8 mouse cellular contexts compared by ENCODE assay signal in genomic region chr11:75194121-75194849, GRCm38 (mm10). TPM values are rescaled to one million over a fixed set of nuclear protein-coding genes. Genes with fewer than 3 reads are reported as not detected.
DNase-seq lines count a peak whose midpoint lies in the region; ATAC-seq and TF ChIP-seq lines count a peak whose summit lies in the region.

No protein-coding gene starts in this region.

- no peak for TF ChIP-seq CTCF in testis, adult 2 months (IDR thresholded peaks at IDR 0.05; ENCODE audit: control insufficient read depth, insufficient read depth, insufficient replicate concordance, low read depth, low read length)
- no peak for TF ChIP-seq CTCF in thymus, adult 2 months (IDR thresholded peaks at IDR 0.05; ENCODE audit: borderline replicate concordance, control insufficient read depth, extremely low read depth, insufficient read depth, low read length, poor library complexity)

- peak overlapping the region; percentile 84 for H3K4me3 ChIP-seq in testis, adult 2 months (ENCODE audit: control insufficient read depth, low read depth, low read length)
- H3K4me3 ChIP-seq in hindbrain, embryonic 11.5 days (ENCODE audit: low read depth, low read length): peak overlapping the region; percentile 41
- H3K4me3 ChIP-seq in liver, embryonic 15.5 days (replicated peaks): peak overlapping the region; percentile 57
- H3K4me3 ChIP-seq in thymus, adult 2 months (ENCODE audit: control insufficient read depth, insufficient read depth, low read length): peak overlapping the region; percentile 63

- TF ChIP-seq POLR2A in testis, adult 2 months (IDR thresholded peaks at IDR 0.05; ENCODE audit: control insufficient read depth, low read depth, low read length): 0 out of 2 replicates have a peak, but pooled peaks have one; percentile 10
- no peak for TF ChIP-seq POLR2A in thymus, adult 2 months (IDR thresholded peaks at IDR 0.05; ENCODE audit: control insufficient read depth, extremely low read depth, insufficient read depth, low read length, poor library complexity)

- peak overlapping the region; percentile 51 for H3K9ac ChIP-seq in hindbrain, embryonic 11.5 days (ENCODE audit: low read depth, low read length)
- no peak overlapping the region for H3K9ac ChIP-seq in liver, embryonic 15.5 days

- H3K27me3 ChIP-seq in testis, adult 2 months (ENCODE audit: control insufficient read depth, insufficient read depth, low read length): no peaks in the 10 kb centered on the region
- H3K27me3 ChIP-seq in hindbrain, embryonic 11.5 days (ENCODE audit: control insufficient read depth, insufficient read depth, low read length): peaks cover 58% of the 10 kb centered on the region
- peaks cover 86% of the 10 kb centered on the region for H3K27me3 ChIP-seq in liver, embryonic 15.5 days
- no peaks in the 10 kb centered on the region for H3K27me3 ChIP-seq in thymus, adult 2 months (ENCODE audit: control insufficient read depth, insufficient read depth, low read length)

- peak overlapping the region; percentile 73 for H3K4me2 ChIP-seq in hindbrain, embryonic 11.5 days (replicated peaks; ENCODE audit: low read depth, low read length)
- H3K4me2 ChIP-seq in liver, embryonic 15.5 days: peak overlapping the region; percentile 78

- peak overlapping the region; percentile 59 for H3K27ac ChIP-seq in testis, adult 2 months (ENCODE audit: control insufficient read depth, insufficient read depth, low read depth, low read length)
- H3K27ac ChIP-seq in hindbrain, embryonic 11.5 days (ENCODE audit: low read depth, low read length): no peak overlapping the region
- H3K27ac ChIP-seq in liver, embryonic 15.5 days (replicated peaks): no peak overlapping the region
- no peak overlapping the region for H3K27ac ChIP-seq in thymus, adult 2 months (ENCODE audit: control insufficient read depth, insufficient read depth, low read length)

- no peak for ATAC-seq in hindbrain, embryonic 11.5 days (ENCODE audit: low FRiP score)
- ATAC-seq in liver, embryonic 15.5 days (ENCODE audit: insufficient read depth): no peak

- no peaks in the 10 kb centered on the region for H3K9me3 ChIP-seq in hindbrain, embryonic 11.5 days (ENCODE audit: control insufficient read depth, low read length)
- H3K9me3 ChIP-seq in liver, embryonic 15.5 days (replicated peaks): no peaks in the 10 kb centered on the region

- peak; percentile 46 to 50 for DNase-seq in adrenal gland, adult 18-20 months (ENCODE audit: low spot score in 2 of 2)
- DNase-seq in adrenal gland, adult 8-10 months: no peak
- no peak for DNase-seq in testis, postnatal 14 days (ENCODE audit: low spot score)
- peak; percentile 62 for DNase-seq in hindbrain, embryonic 11.5 days (ENCODE audit: low spot score)
- peak; percentile 54 for DNase-seq in thymus, adult 2 months
- no peak for DNase-seq in gastrocnemius, postnatal 14 days

- no peaks in the 10 kb centered on the region for H3K36me3 ChIP-seq in testis, adult 2 months (ENCODE audit: control insufficient read depth, insufficient read depth, low read length)
- H3K36me3 ChIP-seq in hindbrain, embryonic 11.5 days (ENCODE audit: control insufficient read depth, insufficient read depth, low read length): no peaks in the 10 kb centered on the region
- H3K36me3 ChIP-seq in liver, embryonic 15.5 days (replicated peaks): no peaks in the 10 kb centered on the region
- no peaks in the 10 kb centered on the region for H3K36me3 ChIP-seq in thymus, adult 2 months (ENCODE audit: control insufficient read depth, insufficient read depth, low read length)

- peaks cover 15% of the 10 kb centered on the region for H3K4me1 ChIP-seq in testis, adult 2 months (ENCODE audit: control insufficient read depth, insufficient read depth, low read length)
- peaks cover 9% of the 10 kb centered on the region for H3K4me1 ChIP-seq in hindbrain, embryonic 11.5 days (replicated peaks; ENCODE audit: control insufficient read depth, insufficient read depth, low read length)
- H3K4me1 ChIP-seq in liver, embryonic 15.5 days (replicated peaks): peaks cover 56% of the 10 kb centered on the region
- H3K4me1 ChIP-seq in thymus, adult 2 months (replicated peaks; ENCODE audit: control insufficient read depth, insufficient read depth, low read length): peaks cover 35% of the 10 kb centered on the region

- WGBS in hindbrain, embryonic 11.5 days: under 1% methylated on average over 50 of the region's 52 CpGs
- WGBS in liver, embryonic 15.5 days (ENCODE audit: insufficient replicate concordance): 1% methylated on average over 52 of the region's 52 CpGs
- 2% methylated on average over 52 of the region's 52 CpGs for WGBS in thymus, adult 2 months

- intact Hi-C loops in gastrocnemius, postnatal 14 days (cut with DNase I; ENCODE audit: low total_unique reads): loop anchor here (5.0 kb wide), 2 partner anchors 38 to 98 kb away; no protein-coding TSS in a partner anchor

RNA-seq across cellular contexts. Expression of gene Rtn4rl1, which starts 0.7 kb away (rescaled TPM):
- 10 to 100 TPM; 27.7 to 33.2 TPM for total RNA-seq in adrenal gland, adult 18-20 months (2021)
- total RNA-seq in adrenal gland, adult 8-10 months (2022): 10 to 100 TPM; 39.9 to 74.9 (median 58.7) TPM
- 3.1 and 3.3 TPM in 2 replicates for polyA plus RNA-seq in testis, adult 2 months (2012; rRNA removed)
- 2.4 and 2.8 TPM in 2 replicates for polyA plus RNA-seq in hindbrain, embryonic 11.5 days (2014; fragmentation: Nextera tagmentation; extraction: Ambion mirVana)
- 0.74 and 0.88 TPM in 2 replicates for polyA plus RNA-seq in liver, embryonic 15.5 days (2015; fragmentation: Nextera tagmentation; extraction: Ambion mirVana)
- 15.3 and 15.5 TPM in 2 replicates for polyA plus RNA-seq in thymus, adult 2 months (2012; rRNA removed)
- total RNA-seq in gastrocnemius, postnatal 14 days (2021): 1 to 10 TPM; 2.1 to 3.0 TPM

RNA-seq across cellular contexts. Expression of gene Dph1, which starts 3.2 kb away (rescaled TPM):
- total RNA-seq in adrenal gland, adult 18-20 months (2021): 10 to 100 TPM; 23.4 to 34.5 TPM
- 10 to 100 TPM; 32.3 to 46.1 (median 44.7) TPM for total RNA-seq in adrenal gland, adult 8-10 months (2022)
- 12.8 and 16.6 TPM in 2 replicates for polyA plus RNA-seq in testis, adult 2 months (2012; rRNA removed)
- polyA plus RNA-seq in hindbrain, embryonic 11.5 days (2014; fragmentation: Nextera tagmentation; extraction: Ambion mirVana): 14.1 and 18.8 TPM in 2 replicates
- polyA plus RNA-seq in liver, embryonic 15.5 days (2015; fragmentation: Nextera tagmentation; extraction: Ambion mirVana): 10.9 and 11.6 TPM in 2 replicates
- polyA plus RNA-seq in thymus, adult 2 months (2012; rRNA removed): 28.3 and 33.8 TPM in 2 replicates
- total RNA-seq in gastrocnemius, postnatal 14 days (2021): 1 to 10 TPM; 6.6 to 6.9 TPM

RNA-seq across cellular contexts. Expression of gene Ovca2, which starts 15.7 kb away (rescaled TPM):
- 10 to 100 TPM; 15.9 to 19.8 TPM for total RNA-seq in adrenal gland, adult 18-20 months (2021)
- 10 to 100 TPM; 22.3 to 28.9 (median 25.9) TPM for total RNA-seq in adrenal gland, adult 8-10 months (2022)
- 9.1 and 10.2 TPM in 2 replicates for polyA plus RNA-seq in testis, adult 2 months (2012; rRNA removed)
- polyA plus RNA-seq in hindbrain, embryonic 11.5 days (2014; fragmentation: Nextera tagmentation; extraction: Ambion mirVana): 28.0 and 31.0 TPM in 2 replicates
- polyA plus RNA-seq in liver, embryonic 15.5 days (2015; fragmentation: Nextera tagmentation; extraction: Ambion mirVana): 9.2 and 10.2 TPM in 2 replicates
- polyA plus RNA-seq in thymus, adult 2 months (2012; rRNA removed): 37.6 and 48.9 TPM in 2 replicates
- total RNA-seq in gastrocnemius, postnatal 14 days (2021): 1 to 10 TPM; 3.6 to 4.1 TPM

RNA-seq across cellular contexts. Expression of gene Hic1, which starts 25.0 kb away (rescaled TPM):
- total RNA-seq in adrenal gland, adult 18-20 months (2021): 10 to 100 TPM in 1 of 2 experiments, 1 to 10 TPM in 1; 5.4 to 13.1 TPM
- total RNA-seq in adrenal gland, adult 8-10 months (2022): 10 to 100 TPM in 2 of 4 experiments, 1 to 10 TPM in 2; 7.7 to 16.5 (median 11.4) TPM
- 1.3 and 1.7 TPM in 2 replicates for polyA plus RNA-seq in testis, adult 2 months (2012; rRNA removed)
- polyA plus RNA-seq in hindbrain, embryonic 11.5 days (2014; fragmentation: Nextera tagmentation; extraction: Ambion mirVana): 0.90 and 1.5 TPM in 2 replicates
- 1.3 and 1.5 TPM in 2 replicates for polyA plus RNA-seq in liver, embryonic 15.5 days (2015; fragmentation: Nextera tagmentation; extraction: Ambion mirVana)
- polyA plus RNA-seq in thymus, adult 2 months (2012; rRNA removed): 10.6 and 14.1 TPM in 2 replicates
- total RNA-seq in gastrocnemius, postnatal 14 days (2021): 10 to 100 TPM; 12.3 to 18.9 TPM

Comparison
In these comparisons a context has a peak if more than half of its experiments do, and no peak if none do; other contexts are left out.
1. DNase-seq: peak in adrenal gland, adult 18-20 months (2 of 2), hindbrain, embryonic 11.5 days (single experiment) and thymus, adult 2 months (single experiment); none in adrenal gland, adult 8-10 months (single experiment), testis, postnatal 14 days (single experiment) and gastrocnemius, postnatal 14 days (single experiment).
2. Peak in every context shown above with its lines, with median percentiles within 50 percentile points of each other: H3K4me3 ChIP-seq.